Mouse (Mus musculus) heart, adult 18-20 months (tissue): Measurements from ENCODE around the gene Zkscan6. TPM values are rescaled to one million over a fixed set of nuclear protein-coding genes. Genes with fewer than 3 reads are reported as not detected.

ENCODE experiments used
- DNase-seq, 2 experiments: peaks; one replicate each; pipeline ENCODE4 v3.0.0; 2021 to 2022; ENCODE audit warnings: mixed read lengths in 1 of 2
- long read RNA-seq, 2 experiments: library from polyadenylated mRNA; stranded (forward); transcript quantifications; one replicate each; pipeline ENCODE4 v2.0.0; 2021
- total RNA-seq, 2 experiments: library from RNA; stranded (reverse); gene quantifications; 2 replicates each; pipeline ENCODE4 v1.2.3; 2021

The Zkscan6 gene
- 1 to 10 TPM; 4.4 to 4.5 TPM for total RNA-seq
- long read RNA-seq, experiment 1, partial matches to known transcripts: 1 of 6 reads
- long read RNA-seq, experiment 1, other reads (novel, unspliced or antisense): 1 of 6 reads
- long read RNA-seq, experiment 2, partial matches to known transcripts: 1 of 8 reads
- long read RNA-seq, experiment 2, other reads (novel, unspliced or antisense): 3 of 8 reads

- DNase-seq: peak; percentile 89 to 94
These were observed at the start of gene Zkscan6 for GRCm38 (mm10) chr11:65806909-65807504. Gene Zkscan6 (plus strand): TSS chr11:65807175.

DNA sequence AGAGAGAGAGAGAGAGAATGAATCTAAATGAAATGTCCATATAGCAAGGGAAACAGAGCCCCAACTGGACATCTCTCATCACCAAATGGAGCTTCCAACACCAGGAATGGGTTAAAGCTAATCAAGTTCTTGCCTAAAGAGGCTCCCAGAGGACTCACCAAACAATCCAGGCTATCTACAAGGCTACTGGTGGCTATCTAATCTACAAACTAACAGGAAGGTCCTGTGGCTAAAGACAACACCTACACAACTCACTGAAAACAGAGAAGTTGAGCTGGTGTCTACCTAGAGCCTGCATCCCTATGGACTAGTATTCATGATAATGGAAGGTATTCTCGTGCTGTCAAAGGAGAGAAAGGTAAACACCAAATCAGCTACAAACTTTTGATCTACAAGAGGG lies 47.6 kb upstream of the Zkscan6 start:
- DNase-seq: no peak

- DNase-seq: no peak
These were observed 46.1 kb upstream of the Zkscan6 start for GRCm38 (mm10) chr11:65760912-65761311.

GRCm38 (mm10) chr11:65768445-65768844 lies 38.5 kb upstream of the Zkscan6 start:
- DNase-seq: no peak

DNA sequence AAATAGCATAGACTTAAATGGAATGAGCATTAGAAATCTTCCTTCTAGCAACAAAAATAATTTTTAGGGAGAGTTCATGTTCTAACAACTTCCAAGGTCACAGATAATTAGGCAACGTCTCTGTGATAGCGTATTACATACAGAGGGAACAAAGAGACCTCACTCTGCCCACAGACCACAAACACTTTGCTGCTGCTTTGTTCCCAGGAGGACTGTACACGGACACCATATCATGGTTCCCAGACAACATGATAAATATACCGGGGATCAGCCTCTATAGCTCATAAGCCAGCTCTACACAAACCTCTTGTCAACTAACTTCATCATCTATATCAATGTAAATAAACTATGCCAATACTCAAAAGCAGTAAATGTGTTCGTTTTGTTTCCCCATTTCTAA lies 37.0 kb upstream of the Zkscan6 start:
- DNase-seq: no peak

GRCm38 (mm10) chr11:65771546-65771945 lies 35.4 kb upstream of the Zkscan6 start:
- no peak for DNase-seq

- no peak for DNase-seq
These were observed 33.4 kb upstream of the Zkscan6 start for GRCm38 (mm10) chr11:65773535-65773934.

- no peak for DNase-seq
These were observed 32.9 kb upstream of the Zkscan6 start for GRCm38 (mm10) chr11:65773946-65774656.

GRCm38 (mm10) chr11:65776906-65777611 lies 29.9 kb upstream of the Zkscan6 start:
- no peak for DNase-seq

GRCm38 (mm10) chr11:65777810-65778209 lies 29.2 kb upstream of the Zkscan6 start:
- no peak for DNase-seq

- no peak for DNase-seq
These were observed 27.9 kb upstream of the Zkscan6 start for GRCm38 (mm10) chr11:65779066-65779465.

DNA sequence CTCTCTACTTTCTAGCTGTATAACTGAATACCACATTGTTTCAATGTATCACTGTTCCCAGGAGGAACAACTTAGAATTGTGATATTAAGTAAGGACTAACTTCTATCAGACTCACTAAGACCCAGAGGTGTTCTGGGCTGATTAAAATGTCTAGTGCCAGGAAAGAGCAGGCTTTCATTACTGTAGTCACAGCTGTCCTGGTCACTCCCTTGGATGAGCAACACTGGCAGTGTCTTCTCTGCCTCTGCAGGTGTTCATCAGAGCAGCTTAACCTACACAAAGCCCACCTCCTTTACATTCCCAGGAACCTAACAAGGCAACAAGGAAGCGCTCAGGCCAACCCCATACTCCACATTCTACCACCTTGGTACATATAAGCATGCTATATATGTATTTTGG lies 27.4 kb upstream of the Zkscan6 start:
- DNase-seq: no peak

GRCm38 (mm10) chr11:65781596-65781995 lies 25.4 kb upstream of the Zkscan6 start:
- no peak for DNase-seq

DNA sequence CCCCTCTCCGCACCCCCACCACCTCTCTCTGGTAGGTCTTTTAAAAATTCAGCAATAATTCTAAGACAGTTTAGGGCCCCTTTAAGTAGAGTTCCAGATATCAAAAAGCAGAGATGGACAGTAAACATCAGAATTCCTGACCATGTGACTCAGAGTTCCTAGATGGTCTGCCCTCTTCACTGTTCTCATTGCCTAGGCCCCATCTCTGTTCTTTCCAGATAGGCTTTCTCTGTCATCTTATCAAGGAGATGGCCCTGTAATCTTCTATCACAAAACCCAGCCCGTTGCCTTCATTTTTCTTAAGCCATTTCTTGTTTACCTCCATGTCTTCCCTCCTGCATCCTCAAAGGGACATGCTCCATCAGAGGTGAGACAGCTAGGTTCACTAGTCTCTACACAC lies 20.8 kb upstream of the Zkscan6 start:
- no peak for DNase-seq

DNA sequence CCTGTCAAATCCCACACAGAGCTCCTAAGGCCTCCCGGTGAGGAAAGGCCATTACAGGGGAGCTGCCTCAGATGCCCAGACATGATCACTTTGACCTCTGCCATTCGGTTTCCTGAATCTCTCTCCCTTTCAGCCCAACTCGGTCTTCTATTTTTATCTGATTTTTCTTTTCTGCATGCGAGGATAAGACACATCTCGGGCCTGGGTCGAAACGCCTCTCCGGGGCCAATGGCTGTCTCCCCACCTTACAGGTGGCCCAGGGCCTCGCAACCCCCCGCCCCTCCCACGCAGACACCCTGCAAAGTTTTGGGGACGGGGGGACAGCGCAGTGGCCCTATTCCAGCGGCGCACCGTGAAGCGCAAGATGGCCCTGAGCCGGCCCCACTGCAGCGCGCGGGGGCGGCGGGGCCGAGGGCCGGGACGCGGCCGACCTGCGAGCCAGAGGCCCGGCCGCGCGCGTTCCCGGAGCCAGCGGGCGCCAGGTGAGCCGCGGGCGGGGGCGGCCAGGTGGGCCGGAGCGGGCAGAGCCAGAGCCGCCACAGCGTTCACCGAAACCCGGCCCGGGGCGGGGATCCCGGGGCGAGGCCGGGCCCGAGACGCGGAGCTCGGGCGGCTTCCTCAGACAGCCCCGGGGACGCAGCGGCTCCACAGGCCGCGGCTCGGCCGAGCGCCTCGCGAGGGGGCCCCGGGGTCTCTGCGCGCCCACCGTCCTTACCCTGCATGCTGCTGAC lies 19.4 kb upstream of the Zkscan6 start:
- DNase-seq: peak in 1 of 2 experiments; percentile 7

DNA sequence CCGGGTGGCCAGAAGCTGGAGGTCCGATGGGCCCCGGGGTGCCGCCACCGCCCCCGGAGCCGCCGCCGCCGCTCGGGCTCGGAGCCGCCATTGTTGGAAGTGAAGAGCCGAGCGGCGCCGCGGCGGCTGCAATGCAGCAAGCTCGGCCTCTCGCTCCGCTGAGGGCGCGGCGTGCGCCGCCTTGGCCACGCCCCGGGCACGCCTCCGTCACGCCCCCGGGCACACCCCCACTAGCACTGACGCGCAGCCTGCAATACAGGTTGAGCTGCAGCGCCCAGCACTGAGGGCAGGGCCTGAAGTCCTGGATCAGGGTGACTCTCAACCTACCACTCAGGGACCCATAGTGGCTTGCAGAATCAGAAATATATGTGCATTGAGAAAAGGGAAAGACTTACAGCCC lies 18.8 kb upstream of the Zkscan6 start, which contains the start of gene Map2k4:
TSS of gene Map2k4 (minus strand) at position 144 of the 400 bp plus-strand sequence.
- peak; percentile 93 to 95 for DNase-seq

DNA sequence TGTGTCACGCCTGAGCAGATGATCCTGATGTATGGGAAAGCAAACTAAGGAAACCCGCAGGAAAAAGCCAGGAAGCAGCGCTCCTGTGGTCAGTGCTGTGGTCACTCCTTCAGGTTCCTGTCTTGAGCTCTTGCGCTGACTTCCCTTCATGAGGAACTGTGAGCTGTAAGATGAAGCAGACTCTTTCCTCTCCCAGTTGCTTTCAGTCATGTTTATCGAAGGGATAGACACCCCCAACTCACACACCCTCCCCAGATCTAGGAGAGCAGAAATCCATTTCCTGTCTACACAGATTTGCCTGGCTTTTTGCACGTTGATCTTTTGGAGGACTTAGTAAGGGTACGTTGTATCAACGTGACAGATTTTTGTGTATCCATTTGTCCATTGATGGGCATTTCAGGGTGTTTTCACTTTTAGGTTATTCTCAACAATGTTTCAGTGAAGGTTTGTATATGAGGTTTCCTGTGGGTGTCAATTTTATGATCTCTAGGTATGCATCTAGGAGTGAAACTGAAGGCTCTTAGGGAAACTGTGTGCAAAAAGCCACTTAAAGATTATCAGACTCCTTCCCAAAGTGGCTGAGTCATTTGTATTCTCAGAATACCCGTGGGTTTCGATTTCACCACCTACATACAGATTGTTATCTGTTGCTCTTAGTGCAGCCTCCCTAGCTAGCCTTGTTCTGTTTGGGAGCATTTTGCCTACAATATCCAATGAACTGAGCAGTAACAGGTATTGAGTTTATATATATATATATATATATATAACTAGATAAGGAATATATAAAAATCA lies 12.4 kb upstream of the Zkscan6 start:
- no peak for DNase-seq

DNA sequence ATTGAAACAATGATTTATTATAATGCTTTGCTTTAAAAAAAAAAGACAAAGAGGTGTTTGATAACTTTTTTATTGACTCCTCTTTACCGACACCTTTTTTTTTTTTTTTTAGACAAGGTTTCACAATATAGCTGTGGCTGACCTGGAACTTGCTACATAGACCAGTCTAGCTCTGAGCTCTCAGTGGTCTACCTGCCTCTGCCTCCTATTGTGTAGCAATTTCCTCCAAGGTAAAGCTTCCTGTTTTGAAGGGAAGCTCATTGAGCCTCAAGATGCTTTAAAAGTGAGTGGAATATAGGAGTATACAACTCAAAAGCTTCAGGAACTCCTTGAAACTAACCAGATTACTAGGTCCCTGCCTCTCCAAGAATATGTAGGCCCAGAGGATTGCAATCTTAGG lies 11.1 kb upstream of the Zkscan6 start:
- no peak for DNase-seq

GRCm38 (mm10) chr11:65801899-65802298 lies 5.1 kb upstream of the Zkscan6 start:
- no peak for DNase-seq

DNA sequence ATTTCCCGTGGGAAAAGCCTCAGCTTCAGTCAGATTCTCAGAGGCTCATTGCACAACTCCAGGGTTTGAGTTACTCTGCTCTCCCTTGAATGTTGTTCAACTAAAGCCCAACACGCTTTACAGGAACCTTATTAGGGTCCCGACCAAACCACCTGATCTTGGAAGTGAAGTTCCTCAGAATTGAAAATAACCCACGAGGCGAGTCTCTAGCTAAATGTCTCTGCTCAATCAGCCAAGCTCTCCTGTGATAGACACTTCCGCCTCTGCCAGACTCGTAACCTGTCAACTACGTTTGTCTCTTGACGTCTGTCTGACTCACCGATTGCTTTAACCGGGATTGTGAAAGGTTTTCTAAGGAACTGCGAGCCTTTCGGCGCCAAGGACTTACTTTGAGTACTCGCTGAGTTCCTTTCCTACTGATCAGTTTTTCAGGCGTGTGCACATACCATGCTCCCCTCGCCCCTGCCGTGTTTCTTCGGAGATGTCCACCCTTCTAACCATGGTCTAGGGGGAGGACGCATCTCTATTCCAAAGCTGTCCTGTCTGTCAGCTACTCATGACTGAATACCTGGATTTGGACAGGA lies 562 bp upstream of the Zkscan6 start:
- peak in 1 of 2 experiments; percentile 47 for DNase-seq

DNA sequence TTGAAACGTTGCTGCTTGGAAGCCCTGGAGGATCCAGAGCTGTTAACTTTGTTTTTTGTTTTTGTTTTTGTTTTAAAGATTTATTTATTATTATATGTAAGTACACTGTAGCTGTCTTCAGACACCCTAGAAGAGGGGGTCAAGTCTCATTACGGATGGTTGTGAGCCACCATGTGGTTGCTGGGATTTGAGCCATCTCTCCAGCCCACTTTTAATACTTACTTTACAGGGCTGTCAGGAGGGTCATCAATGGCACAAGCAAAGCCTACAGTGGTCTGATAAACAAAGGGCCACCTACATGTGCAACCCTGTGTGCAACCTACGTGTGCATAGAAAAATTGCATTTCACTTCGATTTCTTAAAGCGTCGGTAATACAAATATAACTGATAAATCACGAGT lies 626 bp downstream of the Zkscan6 start:
- no peak for DNase-seq
